Mouse (Mus musculus): ENCODE measurements at regions not wholly inside any gene's neighbourhood (a gene's known extent, or its start where the extent isn't known, plus 50 kb on each side); places are given as distances from the start of the nearest gene placed in this dataset.

DNA sequence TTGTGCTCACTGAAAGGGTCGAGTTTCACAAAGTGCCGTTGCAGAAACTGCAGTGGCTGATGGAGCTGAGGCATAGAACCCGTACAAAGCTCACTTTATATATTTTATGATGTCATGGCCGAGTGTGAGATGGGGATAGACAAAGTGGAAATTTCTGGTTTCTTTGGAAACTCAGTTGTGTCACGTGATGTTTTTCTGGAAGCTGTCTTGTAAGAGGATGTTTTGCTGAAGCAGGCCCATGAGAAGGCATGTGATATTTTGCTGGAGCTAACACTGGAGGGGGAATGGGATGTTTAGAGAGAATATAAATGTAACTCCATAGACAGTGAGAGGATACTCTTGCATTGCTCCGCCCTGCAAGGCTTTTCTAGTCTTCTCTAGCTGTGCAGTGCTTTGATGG is 311.7 kb downstream of the Tmem132b start:
- DNase-seq: no peak

DNA sequence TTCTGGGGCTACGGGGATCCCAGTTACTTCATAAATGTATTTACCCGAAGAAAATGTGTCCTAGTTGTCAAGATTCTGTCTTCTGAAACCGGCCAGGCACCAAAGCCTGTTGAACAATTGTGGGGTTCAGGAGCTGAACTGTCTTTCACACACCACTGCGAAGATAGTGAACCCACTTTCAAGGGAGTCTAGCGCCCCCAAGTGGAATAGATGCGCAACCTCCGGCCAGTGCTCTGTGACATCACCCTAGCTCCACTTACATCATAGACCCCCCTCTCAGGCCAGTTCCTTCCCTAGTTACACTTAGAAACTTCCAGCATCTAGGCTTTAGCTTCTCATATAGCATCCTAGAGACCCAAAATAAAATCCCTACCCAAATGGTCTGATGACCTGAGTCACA is 318.1 kb downstream of the Tmem132b start:
- no peak for DNase-seq

DNA sequence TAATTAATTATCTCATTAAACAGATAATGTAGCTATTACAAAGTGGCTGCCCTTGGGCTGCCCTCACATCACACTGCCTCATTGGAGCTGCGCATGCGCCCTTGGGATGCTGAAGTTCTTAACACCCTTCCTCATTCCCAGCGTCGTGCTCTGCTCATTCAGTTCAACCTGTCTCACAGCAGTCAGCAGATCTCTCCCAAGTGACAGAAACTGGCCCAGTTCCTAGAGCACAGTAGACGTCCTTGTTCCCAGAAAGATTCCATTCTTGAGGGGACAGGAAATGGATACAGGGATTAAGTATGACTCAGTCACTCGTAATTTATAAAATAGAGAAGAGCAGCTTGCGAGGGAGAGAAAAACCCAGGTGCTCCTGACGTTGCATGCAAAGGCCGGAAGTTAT is 344.7 kb downstream of the Tmem132b start:
- DNase-seq: no peak

DNA sequence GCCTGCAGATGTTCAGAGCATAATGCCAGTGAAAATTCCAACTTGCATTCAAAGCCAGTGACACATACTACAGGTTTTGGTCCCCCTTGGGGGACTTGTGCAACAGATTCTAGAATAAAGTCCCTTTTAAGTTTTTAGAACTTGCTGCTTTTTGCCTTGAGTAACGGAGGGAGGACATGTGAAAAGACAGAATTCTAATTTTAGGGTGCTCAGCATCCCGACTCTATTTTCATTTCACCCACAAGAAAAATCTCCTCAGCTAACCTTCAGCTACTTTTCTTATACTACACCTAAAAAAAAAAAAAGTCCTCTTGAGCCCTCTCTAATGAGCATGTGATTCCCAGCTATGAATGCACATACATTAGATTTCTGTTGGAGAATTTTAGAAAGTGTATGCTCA is 357.3 kb downstream of the Tmem132b start:
- no peak for DNase-seq

DNA sequence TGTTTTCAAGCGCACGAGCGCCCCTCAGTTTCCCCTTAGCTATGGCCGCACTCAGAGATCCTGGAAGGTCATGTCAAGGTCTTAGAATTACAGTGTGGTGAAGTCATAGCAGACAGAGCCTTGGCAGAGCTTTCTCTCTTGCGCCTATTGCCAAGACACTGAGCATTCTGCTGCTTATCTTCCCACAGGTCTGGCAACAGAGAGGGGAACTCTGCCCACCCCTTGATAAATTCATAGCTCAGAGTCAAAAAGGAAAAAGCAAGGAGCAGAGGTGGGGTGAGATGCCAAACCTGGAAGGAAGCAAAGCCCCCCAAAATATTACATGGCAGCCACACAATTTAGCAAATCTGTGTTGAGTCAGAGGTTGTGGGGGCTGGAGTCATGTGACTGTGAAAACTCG is 362.3 kb downstream of the Tmem132b start:
- DNase-seq: no peak

DNA sequence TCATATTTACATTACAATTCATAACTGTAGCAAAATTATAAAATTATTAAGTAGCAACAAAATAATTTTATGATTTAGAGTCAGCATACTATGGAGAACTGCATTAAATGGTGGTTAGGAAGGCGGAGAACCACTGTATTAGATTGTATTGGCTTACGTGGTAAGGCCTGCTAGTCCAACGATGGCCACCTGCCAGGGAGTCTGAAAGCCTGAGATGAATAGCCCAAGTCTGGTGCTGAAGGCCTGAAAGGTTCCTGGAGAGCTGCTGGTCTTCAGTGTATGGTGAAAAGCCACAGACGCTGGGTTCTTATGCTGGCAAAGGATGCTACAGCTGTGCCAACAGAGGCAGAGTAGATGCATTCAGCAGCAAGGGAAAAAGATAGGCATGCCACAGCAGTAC is 370.5 kb downstream of the Tmem132b start:
- DNase-seq: no peak

DNA sequence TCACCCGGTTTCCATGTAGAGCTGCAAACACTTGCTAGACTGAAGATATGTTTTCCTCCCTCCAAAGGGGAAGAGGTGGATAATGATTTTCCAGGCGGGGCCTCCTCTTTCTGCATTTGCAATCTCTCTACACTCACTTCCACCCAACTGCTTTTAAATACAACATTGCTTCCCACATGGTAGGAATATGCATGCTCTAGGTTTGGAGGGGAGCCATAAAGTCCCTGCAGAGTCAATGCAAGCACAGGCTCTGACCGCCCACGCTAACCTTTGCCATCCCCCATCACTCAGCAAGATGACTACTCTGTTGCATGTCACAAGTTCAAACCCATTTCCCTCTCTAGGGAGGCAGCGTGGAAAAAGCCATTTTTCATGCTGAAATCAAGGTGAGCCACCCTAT is 372.9 kb downstream of the Tmem132b start:
- DNase-seq: no peak

DNA sequence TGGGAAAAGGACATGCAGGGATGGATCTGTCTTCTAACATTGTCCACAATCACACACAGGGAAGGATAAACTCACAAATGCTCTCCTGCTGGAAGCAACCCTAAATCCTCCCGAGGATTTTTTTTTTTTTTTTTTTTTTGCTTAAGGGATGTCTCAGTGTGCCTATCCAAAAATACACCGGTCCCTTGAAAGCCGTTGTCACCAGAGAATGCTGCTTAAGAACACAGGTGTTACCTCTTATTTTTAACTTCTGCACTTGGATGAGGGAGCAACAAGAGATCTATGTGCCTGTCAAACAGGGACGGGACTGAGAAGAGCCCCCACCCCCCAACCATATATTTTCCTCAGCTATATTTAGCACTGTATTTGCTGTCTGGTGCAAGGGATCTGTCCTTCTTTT is 375.8 kb downstream of the Tmem132b start:
- DNase-seq: no peak

DNA sequence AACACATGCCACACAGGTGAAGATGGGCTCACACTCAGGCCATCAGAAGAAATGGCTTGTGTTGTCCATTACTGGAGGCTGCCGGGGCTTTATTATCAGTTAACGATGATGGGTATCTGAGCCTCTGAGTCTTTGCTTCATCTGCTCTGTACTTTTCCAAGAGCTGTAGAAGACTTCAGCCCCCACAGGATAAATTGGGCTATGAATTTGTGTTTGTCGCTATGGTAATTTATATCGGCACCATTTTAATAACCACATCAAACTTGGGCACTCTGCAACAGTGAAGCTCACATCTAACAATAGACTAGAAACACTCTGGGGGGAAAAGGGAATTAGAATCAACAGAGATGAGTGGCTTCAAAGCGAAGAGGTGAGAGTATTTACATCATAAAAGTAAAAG is 376.3 kb downstream of the Tmem132b start:
- DNase-seq: no peak

DNA sequence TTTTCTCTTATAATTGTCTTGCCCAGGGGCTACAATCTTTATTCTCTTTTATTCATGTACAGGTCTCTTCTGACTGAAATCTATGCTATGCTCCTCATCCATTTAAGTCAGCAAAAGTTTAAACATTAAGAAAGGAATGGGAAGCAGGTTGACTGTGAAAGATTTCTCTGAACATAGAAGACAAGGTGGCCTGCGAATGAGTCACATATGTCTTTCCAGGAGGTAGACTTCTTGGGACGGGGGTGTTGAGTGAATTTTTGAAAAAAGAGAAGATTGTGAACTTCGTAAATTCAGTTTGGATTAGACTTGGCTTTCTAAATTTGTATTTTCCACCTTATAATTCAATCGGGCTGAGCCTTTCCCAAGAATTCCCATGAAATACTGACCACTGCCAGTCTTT is 384.3 kb downstream of the Tmem132b start:
- no peak for DNase-seq

DNA sequence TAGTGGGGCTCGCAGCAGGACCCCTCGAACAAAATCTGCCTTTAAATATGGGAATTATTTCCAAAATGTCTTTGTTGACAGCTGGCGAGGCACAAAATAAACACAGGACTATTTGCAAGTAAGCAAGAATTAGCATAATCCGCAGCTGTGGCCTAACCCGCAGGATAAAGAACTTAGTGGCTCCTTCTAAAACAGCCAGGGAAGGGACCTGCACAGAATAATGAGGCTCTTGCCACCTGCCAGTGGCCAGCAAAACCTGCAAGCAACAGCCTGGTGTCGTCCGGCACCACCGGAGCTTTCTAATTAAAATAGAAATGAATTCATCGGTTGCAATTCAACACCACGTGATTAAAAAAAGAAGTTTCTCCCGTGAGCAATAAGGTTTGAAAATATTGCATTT is 389.4 kb downstream of the Tmem132b start:
- DNase-seq: no peak

DNA sequence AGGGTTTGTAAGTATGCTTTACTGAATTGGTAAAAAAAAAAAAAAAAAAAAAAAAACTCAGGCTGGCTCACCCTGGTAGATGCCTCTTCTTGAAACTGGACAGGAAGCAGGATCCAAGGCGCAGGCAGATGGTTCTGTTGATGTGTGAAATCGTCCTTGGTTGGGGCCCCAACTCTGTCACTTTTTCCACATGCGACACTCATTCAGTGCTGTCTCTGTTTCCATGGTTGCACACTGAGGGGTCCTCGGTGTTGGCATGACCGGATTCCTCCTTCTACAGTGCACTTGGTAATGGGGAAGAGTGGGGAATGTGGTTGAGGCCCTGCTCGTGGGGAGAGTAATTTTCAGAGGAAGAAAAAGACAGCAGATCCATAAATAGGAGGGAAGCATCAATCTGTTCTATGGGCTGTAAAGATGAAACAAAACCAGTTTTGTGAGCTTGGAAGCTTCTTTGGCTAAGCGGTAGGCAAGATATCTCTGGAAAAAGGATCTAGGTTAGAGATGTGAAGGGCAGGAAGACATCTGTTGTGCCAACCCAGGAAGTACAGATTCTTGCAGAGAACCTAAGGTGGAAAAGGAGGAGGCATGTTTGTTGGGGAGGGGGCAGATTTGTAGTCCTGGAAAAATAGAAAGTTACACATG is 394.4 kb downstream of the Tmem132b start:
- DNase-seq: no peak

DNA sequence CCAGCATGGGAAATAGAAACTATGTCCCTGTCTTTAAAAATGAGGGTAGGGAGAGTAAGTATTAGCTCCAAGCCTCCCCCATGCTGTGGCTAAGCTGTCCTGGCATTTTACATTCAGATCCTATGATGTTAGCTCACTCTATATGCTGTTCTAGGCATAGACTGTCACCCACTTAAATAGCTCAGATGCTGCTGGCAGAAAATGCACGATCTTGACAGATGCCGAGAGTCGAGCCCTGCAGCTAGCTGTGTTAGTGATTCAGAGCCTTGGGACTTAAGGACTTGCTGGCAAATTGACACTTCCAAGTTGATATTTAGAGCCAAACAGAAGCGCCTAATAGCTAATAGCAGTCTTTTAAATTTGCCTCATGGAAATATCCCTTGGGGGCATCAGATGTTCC is 399.9 kb downstream of the Tmem132b start:
- DNase-seq: no peak

DNA sequence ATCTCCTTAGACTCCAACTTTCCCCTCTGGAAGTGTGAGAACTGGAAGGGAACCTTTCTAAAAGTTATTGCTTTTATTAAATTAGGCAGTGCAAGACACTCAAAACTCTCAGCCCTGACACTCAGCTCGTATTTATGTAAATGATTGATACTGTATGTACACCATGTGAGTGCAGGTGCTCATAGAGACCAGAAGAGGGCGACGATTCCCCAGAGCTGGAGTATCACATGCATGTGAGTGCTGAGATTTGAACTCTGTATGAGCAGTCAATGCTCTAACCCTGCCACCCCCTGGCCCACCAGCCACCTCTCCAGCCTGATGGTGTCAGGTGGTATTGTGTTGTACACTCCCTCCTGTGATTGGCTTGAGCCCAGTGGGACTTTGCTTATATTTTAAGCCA is 407.8 kb downstream of the Tmem132b start:
- no peak for DNase-seq

DNA sequence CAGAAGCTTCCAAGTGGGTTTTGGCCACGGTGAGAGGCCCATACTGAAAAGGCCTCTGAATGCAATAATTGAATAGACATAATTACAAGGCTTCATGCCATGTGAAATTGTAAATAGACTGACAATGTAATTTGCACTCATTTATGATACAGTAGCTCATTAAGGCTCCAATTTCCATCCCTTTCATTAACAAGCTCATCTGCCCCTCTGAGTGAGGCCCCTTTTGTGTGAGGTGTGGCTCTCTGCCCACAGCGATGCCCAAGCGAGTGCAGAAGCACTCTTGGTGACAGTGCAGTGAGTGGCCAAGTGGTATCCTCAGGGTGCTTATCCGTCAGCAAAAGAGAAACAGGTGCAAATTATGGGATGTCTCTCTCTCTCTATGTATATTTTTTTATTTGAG is 415.2 kb downstream of the Tmem132b start:
- DNase-seq: no peak

DNA sequence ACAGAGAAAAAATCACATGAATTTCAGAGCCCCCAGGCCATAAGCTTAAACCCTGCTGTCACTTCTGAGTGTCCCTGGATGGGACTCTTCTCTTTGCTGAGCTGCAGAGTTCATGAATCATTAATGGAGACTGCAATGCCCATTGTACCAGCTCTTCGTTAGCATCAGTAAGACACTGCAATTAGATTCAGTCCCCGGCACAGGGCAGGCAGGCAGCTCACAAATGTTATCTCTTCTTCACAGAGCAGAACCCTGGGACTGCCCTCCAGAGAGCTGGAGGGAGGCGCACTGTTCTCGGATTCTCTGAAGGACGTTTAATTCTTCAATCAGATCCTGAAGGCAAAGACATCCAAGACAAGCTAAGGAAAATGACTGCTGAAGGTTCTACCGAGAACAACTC is 420.1 kb downstream of the Tmem132b start:
- no peak for DNase-seq

DNA sequence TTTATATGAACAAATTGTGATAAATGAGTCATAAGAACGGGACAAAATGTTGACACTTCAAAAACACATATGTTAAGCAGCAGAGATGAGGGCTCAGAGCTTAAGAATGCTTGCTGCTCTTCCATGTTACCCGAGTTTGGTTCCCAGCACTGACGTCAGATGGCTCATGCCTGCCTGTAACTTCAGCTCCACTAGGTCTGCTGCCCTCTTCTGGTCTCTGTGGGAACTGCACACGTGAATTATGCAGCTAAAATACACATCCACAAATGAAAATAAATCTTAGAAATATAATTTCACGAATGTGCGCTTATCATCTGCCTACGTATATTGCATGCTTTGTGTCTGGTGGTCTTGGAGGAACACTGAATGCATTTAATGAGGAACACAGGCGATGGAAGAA is 432.5 kb downstream of the Tmem132b start:
- peak; percentile 2 for DNase-seq

DNA sequence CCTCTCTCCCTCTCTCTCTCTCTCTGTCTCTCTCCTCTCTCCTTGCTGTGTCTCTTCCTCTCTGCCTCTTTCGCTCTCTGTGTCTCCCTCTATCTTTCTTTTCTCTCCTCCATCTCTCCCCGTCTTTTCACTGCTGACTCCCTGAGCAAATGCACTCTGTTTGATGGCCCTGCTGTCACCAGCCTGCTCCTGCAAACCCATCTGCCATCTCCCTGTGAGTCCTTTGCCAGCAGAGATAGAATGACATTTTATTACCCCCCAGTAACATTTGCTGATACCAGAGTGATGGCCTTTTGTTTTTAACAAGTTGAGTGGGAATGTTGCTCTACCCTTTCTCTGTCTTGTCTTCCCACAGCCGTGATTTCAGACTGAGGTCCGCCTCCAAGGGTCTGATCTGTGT is 436.6 kb downstream of the Tmem132b start:
- no peak for DNase-seq

DNA sequence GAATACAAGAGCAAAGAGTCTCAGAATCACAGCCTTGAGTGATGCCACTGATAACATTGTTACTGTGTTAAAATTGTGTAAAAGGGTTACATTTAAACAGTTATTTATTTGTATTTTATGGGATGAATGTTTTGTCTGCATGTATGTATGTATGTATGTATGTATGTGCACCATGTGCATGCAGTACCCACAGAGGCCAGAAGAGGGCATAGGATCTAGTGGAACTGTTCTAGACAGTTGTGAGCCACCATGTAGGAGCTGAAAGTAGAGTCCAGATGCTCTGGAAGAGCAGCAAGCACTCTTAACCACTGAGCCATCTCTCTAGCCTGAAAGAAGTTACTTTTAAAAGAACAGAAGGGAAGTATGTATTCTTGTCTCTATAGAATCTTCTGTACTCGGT is 442.5 kb downstream of the Tmem132b start:
- no peak for DNase-seq

DNA sequence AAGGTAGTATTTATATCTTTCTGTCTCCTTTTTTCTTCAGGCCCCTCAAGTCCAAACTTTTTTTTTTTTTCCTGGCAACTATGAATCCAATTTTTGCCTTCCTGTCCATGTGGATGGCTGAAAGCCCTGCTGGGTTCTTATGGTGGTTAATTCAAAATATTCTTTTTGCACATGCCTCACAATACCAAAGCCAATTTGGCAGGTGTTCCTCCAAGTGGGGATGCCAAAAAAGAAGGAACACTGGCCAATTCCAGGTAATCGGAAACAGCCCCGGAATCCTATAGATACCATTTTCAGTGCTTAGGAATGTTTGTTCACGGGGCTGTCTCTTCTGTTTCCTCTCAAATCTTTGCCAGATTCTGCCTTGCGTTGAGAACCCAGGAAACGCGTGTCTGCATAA is 448.2 kb downstream of the Tmem132b start:
- no peak for DNase-seq

DNA sequence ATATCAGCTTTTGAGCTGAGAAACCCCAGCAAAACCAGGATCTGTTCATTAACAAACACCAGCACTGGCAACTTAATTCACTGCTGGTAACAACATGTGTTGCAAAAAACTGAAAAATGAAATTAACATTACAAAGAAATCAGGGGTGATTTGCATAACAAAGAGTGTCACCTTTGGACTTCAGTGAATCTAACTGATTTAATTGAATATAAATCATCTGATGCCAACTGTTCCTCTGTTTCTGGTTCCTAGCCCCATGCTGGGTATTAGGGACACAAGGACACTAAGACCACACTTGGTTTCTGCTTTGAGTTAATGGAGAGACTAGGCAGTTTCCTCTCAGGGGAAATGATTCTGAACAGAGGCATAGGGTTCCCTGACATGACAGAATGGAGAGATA is 453.8 kb downstream of the Tmem132b start:
- DNase-seq: no peak

DNA sequence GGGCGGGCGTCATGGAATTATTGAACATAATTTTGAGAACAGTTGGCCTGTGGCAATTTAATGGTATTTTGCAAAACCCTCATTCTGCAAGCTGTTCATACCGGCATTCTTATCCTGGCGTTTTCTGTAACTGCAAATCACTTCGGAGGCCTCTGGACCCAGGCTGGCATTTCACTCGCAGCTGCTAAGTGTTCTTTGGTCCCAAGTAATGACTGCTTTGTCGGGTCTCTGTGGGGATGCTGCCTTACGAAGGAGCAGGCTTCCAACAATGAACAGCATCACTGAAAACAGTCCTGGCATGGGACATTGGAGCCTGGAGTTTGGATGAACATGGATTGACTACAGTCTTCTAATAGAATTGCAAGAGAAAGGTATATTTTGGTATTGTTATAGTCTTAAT is 465.6 kb downstream of the Tmem132b start:
- DNase-seq: no peak

DNA sequence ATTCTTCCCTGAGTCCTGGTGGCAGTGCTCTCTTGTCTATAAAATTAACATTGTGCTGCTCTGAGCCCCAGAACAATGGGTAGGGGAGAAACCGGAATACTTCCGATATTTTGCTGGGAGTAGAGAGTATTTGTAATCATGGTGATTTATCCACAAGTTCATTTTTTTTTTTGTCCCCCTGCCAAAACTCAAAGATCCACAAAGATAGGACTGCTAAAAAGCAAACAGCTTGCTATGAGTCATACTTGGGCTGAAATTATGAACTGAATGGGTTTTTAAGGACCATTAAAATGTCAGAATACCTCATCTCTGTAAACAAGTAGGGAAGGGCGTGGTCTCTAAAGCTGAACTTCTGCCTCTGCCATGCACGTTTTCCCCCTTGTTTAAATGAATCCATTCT is 476.3 kb downstream of the Tmem132b start:
- DNase-seq: no peak

DNA sequence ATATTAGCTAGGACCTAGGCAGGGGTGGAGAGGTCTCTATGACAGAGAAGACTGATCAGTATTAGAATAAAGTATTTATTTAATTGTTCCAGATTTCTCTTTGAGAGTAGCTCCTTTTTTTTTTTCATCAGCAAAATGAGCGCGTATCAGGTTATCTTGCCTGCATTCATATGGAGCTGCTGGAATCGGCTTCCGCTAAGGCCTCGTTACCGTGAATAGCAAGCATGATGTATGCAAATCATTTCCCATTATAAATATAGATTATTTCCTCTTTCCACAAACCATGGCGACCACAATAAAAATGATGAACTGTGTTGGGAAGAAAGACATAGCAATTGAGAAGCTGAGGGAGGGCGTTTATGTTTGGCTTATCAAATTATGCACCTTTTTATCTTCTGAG is 476.7 kb downstream of the Tmem132b start:
- no peak for DNase-seq

DNA sequence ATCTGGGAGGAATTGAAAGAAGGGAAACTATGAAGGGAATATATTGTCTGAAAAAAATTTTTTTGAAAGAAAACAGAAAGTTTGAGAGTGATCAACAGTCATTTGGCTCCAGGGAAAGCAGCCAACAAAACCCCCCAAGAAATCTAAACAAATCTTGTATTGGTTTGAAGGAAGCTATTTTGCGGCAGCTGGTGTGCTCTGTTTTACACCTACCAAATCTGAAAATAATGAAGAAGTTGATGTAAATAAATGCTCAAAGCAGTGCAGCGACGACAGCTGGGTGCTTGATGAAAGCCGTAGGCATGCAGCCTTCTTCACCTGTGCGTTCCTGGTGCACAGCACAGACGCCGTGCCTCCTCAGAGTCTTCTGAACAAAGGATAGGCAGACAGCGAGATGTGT is 488.2 kb downstream of the Tmem132b start:
- no peak for DNase-seq

DNA sequence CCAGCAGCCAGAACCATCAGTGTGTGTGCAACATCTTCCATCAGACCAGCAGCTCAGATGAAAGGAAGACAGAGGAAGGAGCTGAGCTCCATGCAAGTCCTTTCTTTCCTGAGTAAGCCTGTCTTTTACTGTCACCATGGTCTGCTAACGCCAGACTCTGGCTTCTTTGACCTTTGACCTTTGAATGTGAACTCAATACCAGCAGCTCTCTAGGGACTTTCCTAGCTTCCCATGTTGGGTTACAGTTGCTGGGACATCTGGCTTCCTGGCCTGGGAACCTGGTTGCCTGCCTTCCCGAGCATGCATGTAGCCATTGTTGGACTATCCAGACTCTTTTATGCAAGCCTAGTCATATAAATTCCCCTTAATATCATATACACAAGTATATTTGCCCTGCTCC is 492.3 kb downstream of the Tmem132b start:
- no peak for DNase-seq

All from thymus, postnatal 25 days (tissue).